Mouse (Mus musculus) CH12.LX (cell line): ENCODE data around the gene Pcolce2. TPM values are rescaled to one million over a fixed set of nuclear protein-coding genes. Genes with fewer than 3 reads are reported as not detected.

Experiments
- DNase-seq: peaks from one replicate; pipeline ENCODE4 v3.0.0-alpha.2; 2013; ENCODE audit errors: extremely low read depth
- H3K27ac ChIP-seq: 2 replicates; pipeline ENCODE4 v1.5.1; 2012; ENCODE audit warnings: low read depth, mild to moderate bottlenecking, control low read depth, moderate library complexity; ENCODE audit not compliant: insufficient read depth
- H3K27me3 ChIP-seq: replicated peaks from 2 replicates; pipeline ENCODE3; 2012; ENCODE audit warnings: inconsistent platforms
- H3K36me3 ChIP-seq, 2 experiments: replicated peaks in 1 of 2; 2 replicates each; pipeline versions ENCODE3 to v1.6.1; 2012; ENCODE audit warnings: inconsistent platforms in 1 of 2, low read length in 1 of 2, mild to moderate bottlenecking in 1 of 2, mixed read lengths in 1 of 2, moderate library complexity in 1 of 2; ENCODE audit not compliant: control insufficient read depth in 1 of 2, insufficient read depth in 1 of 2
- H3K4me1 ChIP-seq, 2 experiments: 2 replicates each; pipeline ENCODE4 v1.6.1; 2012; ENCODE audit warnings: inconsistent platforms in 1 of 2, moderate library complexity in 1 of 2; ENCODE audit not compliant: insufficient read depth in 2 of 2, control insufficient read depth in 1 of 2
- H3K4me2 ChIP-seq: 2 replicates; pipeline ENCODE4 v1.6.1; 2012; ENCODE audit warnings: low read depth, mild to moderate bottlenecking, control low read depth; ENCODE audit not compliant: poor library complexity, insufficient read depth, severe bottlenecking
- H3K4me3 ChIP-seq, 3 experiments: fragments of 150-350 bp in 1 of 3; sonication (generic) in 1 of 3; replicated peaks in 1 of 3; 2 replicates each; pipeline versions ENCODE3 to v1.5.1; 2011 to 2012; ENCODE audit warnings: low read depth in 2 of 3, low read length in 2 of 3, mild to moderate bottlenecking in 2 of 3, moderate library complexity in 2 of 3, control low read depth in 1 of 3, improper control_type of control experiment in 1 of 3, inconsistent platforms in 1 of 3, mixed read lengths in 1 of 3; ENCODE audit not compliant: poor library complexity in 1 of 3
- H3K79me2 ChIP-seq: replicated peaks from 2 replicates; pipeline ENCODE4 v1.6.1; 2012; ENCODE audit warnings: mild to moderate bottlenecking, moderate library complexity; ENCODE audit not compliant: control insufficient read depth, poor library complexity, insufficient read depth, severe bottlenecking; ENCODE audit errors: extremely low read depth
- H3K9ac ChIP-seq: 2 replicates; pipeline ENCODE4 v1.6.1; 2012; ENCODE audit warnings: low read depth, mild to moderate bottlenecking, control low read depth, moderate library complexity; ENCODE audit not compliant: insufficient read depth
- H3K9me3 ChIP-seq: replicated peaks from 2 replicates; pipeline ENCODE3; 2012; ENCODE audit warnings: low read length, inconsistent platforms, mixed read lengths
- CHD1 ChIP-seq: IDR thresholded peaks from 2 replicates; pipeline ENCODE4 v1.6.1; 2012; ENCODE audit warnings: low read depth, low read length, improper control_type of control experiment, inconsistent platforms
- CHD2 ChIP-seq: IDR thresholded peaks from 2 replicates; pipeline ENCODE4 v1.6.1; 2011; ENCODE audit warnings: low read length, improper control_type of control experiment
- CTCF ChIP-seq, 2 experiments: IDR thresholded peaks in 1 of 2; conservative IDR thresholded peaks in 1 of 2; 2 replicates each; pipeline ENCODE4 v1.5.1; 2011 to 2012; ENCODE audit warnings: low read depth in 2 of 2, low read length in 2 of 2, improper control_type of control experiment in 1 of 2, inconsistent platforms in 1 of 2, mild to moderate bottlenecking in 1 of 2, moderate library complexity in 1 of 2
- E2F4 ChIP-seq: IDR thresholded peaks from 2 replicates; pipeline ENCODE4 v1.6.1; 2011; ENCODE audit warnings: low read depth, low read length, improper control_type of control experiment; ENCODE audit not compliant: insufficient replicate concordance
- ELF1 ChIP-seq: IDR thresholded peaks from 2 replicates; pipeline ENCODE4 v1.6.1; 2014; ENCODE audit warnings: low read depth, mild to moderate bottlenecking, inconsistent platforms, low read length, improper control_type of control experiment
- GABPA ChIP-seq: IDR thresholded peaks from 2 replicates; pipeline ENCODE4 v1.6.1; 2012; ENCODE audit warnings: low read depth, low read length, improper control_type of control experiment, inconsistent platforms; ENCODE audit not compliant: insufficient replicate concordance
- HCFC1 ChIP-seq: IDR thresholded peaks from 2 replicates; pipeline ENCODE4 v1.6.1; 2012; ENCODE audit warnings: low read depth, mild to moderate bottlenecking, inconsistent platforms, low read length, improper control_type of control experiment
- IRF4 ChIP-seq: IDR thresholded peaks from 2 replicates; pipeline ENCODE4 v1.6.1; 2014; ENCODE audit warnings: low read depth, mild to moderate bottlenecking, inconsistent platforms, low read length, improper control_type of control experiment
- JUND ChIP-seq: conservative IDR thresholded peaks from 2 replicates; pipeline ENCODE4 v1.6.1; 2011; ENCODE audit warnings: low read depth, low read length, improper control_type of control experiment
- MAFK ChIP-seq: IDR thresholded peaks from 2 replicates; pipeline ENCODE4 v1.6.1; 2011; ENCODE audit warnings: low read length, improper control_type of control experiment; ENCODE audit not compliant: insufficient replicate concordance
- MAX ChIP-seq: IDR thresholded peaks from 2 replicates; pipeline ENCODE4 v1.6.1; 2011; ENCODE audit warnings: low read length, improper control_type of control experiment
- MAZ ChIP-seq: IDR thresholded peaks from 2 replicates; pipeline ENCODE4 v1.6.1; 2012; ENCODE audit warnings: low read depth, mild to moderate bottlenecking, inconsistent platforms, low read length, improper control_type of control experiment, moderate library complexity
- MXI1 ChIP-seq: IDR thresholded peaks from 2 replicates; pipeline ENCODE4 v1.6.1; 2011; ENCODE audit warnings: mild to moderate bottlenecking, low read depth, low read length, improper control_type of control experiment
- MYC ChIP-seq: IDR thresholded peaks from 2 replicates; pipeline ENCODE4 v1.6.1; 2011; ENCODE audit warnings: low read depth, mild to moderate bottlenecking, improper control_type of control experiment, low read length
- NRF1 ChIP-seq: IDR thresholded peaks from 2 replicates; pipeline ENCODE4 v1.6.1; 2014; ENCODE audit warnings: low read depth, mild to moderate bottlenecking, inconsistent platforms, low read length, improper control_type of control experiment, moderate library complexity
- PAX5 ChIP-seq: IDR thresholded peaks from 2 replicates; pipeline ENCODE4 v1.6.1; 2012; ENCODE audit warnings: low read length, inconsistent platforms, mixed read lengths
- POLR2A ChIP-seq: IDR thresholded peaks from 2 replicates; pipeline ENCODE4 v1.6.1; 2011; ENCODE audit warnings: low read depth, mild to moderate bottlenecking, improper control_type of control experiment, low read length
- RAD21 ChIP-seq: IDR thresholded peaks from 2 replicates; pipeline ENCODE4 v1.6.1; 2011; ENCODE audit warnings: low read depth, mild to moderate bottlenecking, low read length, improper control_type of control experiment, moderate library complexity
- RCOR1 ChIP-seq: conservative IDR thresholded peaks from 2 replicates; pipeline ENCODE4 v1.6.1; 2012; ENCODE audit warnings: low read depth, mild to moderate bottlenecking, inconsistent platforms, low read length, improper control_type of control experiment
- SIN3A ChIP-seq: IDR thresholded peaks from 2 replicates; pipeline ENCODE4 v1.6.1; 2012; ENCODE audit warnings: low read length, improper control_type of control experiment, inconsistent platforms
- SMC3 ChIP-seq: IDR thresholded peaks from 2 replicates; pipeline ENCODE4 v1.6.1; 2011; ENCODE audit warnings: low read depth, low read length, improper control_type of control experiment
- TCF12 ChIP-seq: IDR thresholded peaks from 2 replicates; pipeline ENCODE4 v1.6.1; 2014; ENCODE audit warnings: low read depth, mild to moderate bottlenecking, inconsistent platforms, low read length, improper control_type of control experiment
- UBTF ChIP-seq: IDR thresholded peaks from 2 replicates; pipeline ENCODE4 v1.6.1; 2012; ENCODE audit warnings: low read depth, mild to moderate bottlenecking, inconsistent platforms, low read length, improper control_type of control experiment, moderate library complexity
- USF2 ChIP-seq: conservative IDR thresholded peaks from 2 replicates; pipeline ENCODE4 v1.6.1; 2011; ENCODE audit warnings: low read depth, low read length, improper control_type of control experiment
- ZC3H11A ChIP-seq: IDR thresholded peaks from 2 replicates; pipeline ENCODE4 v1.6.1; 2012; ENCODE audit warnings: low read depth, mild to moderate bottlenecking, inconsistent platforms, low read length, improper control_type of control experiment
- ZKSCAN1 ChIP-seq: IDR thresholded peaks from 2 replicates; pipeline ENCODE4 v1.6.1; 2012; ENCODE audit warnings: low read depth, inconsistent platforms, low read length, improper control_type of control experiment, borderline replicate concordance
- ZMIZ1 ChIP-seq: IDR thresholded peaks from 2 replicates; pipeline ENCODE4 v1.6.1; 2012; ENCODE audit warnings: low read depth, mild to moderate bottlenecking, inconsistent platforms, low read length, improper control_type of control experiment
- dilution Hi-C: fragments of 300-500 bp; cut with MboI; formaldehyde crosslinking; loops from 2 replicates; pipeline ENCODE4 v1.14.3; 2020; ENCODE audit warnings: low sequenced_read_pairs; ENCODE audit not compliant: extremely low pct_unique_long_range_greater_than_20kb, extremely low pct_ligation_motif_present
- in situ Hi-C: fragments of 300-500 bp; cut with MboI; formaldehyde crosslinking; loops from 3 replicates; pipeline ENCODE4 v1.14.3; 2019; ENCODE audit warnings: low sequenced_read_pairs, low pct_ligation_motif_present, low pct_unique_long_range_greater_than_20kb, mixed read lengths
- polyA plus RNA-seq: library from polyadenylated mRNA; unstranded; fragments of >175 nt; gene quantifications from 2 replicates; pipeline ENCODE4 v1.2.1, GENCODE M21; 2012; ENCODE audit warnings: low read depth; ENCODE audit not compliant: insufficient read length
- total RNA-seq, 2 experiments: library from RNA; depleted of rRNA; stranded (reverse); fragments of 300-350 nt in 1 of 2; fragments of >200 nt in 1 of 2; gene quantifications; 2 replicates each; pipeline ENCODE4 v1.2.3; 2012 to 2014

Pcolce2 gene
- total and polyA plus RNA-seq, 3 experiments, result 0.04 TPM; not detected in 2

DNA sequence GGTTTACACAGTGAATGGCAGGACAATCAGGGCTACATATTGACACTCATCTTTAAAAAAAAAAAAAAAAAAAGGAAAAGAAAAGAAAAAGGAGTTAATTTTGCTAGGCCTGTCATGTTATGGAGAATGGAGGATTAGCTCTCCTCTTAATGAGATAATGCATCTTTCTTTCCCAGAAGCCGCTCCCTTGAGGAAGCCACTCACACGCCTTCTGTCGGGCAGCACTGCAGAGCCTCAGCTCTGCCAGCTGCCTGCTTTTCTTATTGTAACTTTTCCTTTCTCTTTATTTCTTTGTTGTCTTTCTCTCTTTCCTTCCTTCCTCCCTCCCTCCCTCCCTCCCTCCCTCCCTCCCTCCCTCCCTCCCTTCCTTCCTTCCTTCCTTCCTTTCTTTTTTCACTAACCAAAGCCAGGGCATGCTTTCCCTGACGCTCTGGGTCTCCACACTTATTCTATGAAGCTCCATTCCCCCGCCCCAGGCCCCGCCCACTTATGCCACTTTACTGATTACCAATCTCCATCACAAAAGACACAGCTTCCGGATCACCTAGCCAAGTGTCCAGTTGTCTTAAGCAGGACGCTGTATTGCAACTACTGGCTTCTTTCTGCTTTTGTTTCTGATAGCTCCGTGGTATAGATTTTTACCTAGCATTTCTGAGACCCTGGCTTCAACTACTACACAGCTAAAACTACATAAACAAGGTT lies 23.8 kb upstream of the Pcolce2 start:
- peaks cover 0 to 6% of the 10 kb centered on the region in 2 experiments; a peak in 1 of 4 replicates for H3K4me1 ChIP-seq
- no peak overlapping the region for H3K4me3 ChIP-seq
- dilution Hi-C loops, result no loop called here
- H3K27ac ChIP-seq, result no peak overlapping the region
- H3K79me2 ChIP-seq, result no peaks in the 10 kb centered on the region
- no peak overlapping the region for H3K9ac ChIP-seq
- TF ChIP-seq RAD21, result no peak
- TF ChIP-seq GABPA, result no peak
- TF ChIP-seq MAX, result no peak
- TF ChIP-seq IRF4, result no peak
- no peak for TF ChIP-seq MYC
- TF ChIP-seq UBTF, result no peak
- no peak for TF ChIP-seq MAZ
- no peak for TF ChIP-seq USF2
- no peak for TF ChIP-seq CHD1
- no peak for TF ChIP-seq ZC3H11A
- no peak for TF ChIP-seq JUND
- TF ChIP-seq ELF1, result no peak
- no peak for TF ChIP-seq E2F4
- no peak for TF ChIP-seq SMC3
- TF ChIP-seq MAFK, result no peak
- no peak for TF ChIP-seq ZKSCAN1
- no peak for TF ChIP-seq CTCF (conservative IDR thresholded peaks at IDR 0.05 in 1 of 2, IDR thresholded peaks at IDR 0.05 in 1 of 2; ENCODE audit: low read depth in 2 of 2, low read length in 2 of 2)
- no peak for TF ChIP-seq NRF1
- TF ChIP-seq ZMIZ1, result no peak
- no peak for TF ChIP-seq RCOR1
- TF ChIP-seq, all 38 proteins: peak for 0
- H3K9me3 ChIP-seq, result no peaks in the 10 kb centered on the region
- in situ Hi-C loops, result no loop called here
- no peaks in the 10 kb centered on the region for H3K27me3 ChIP-seq
- peak overlapping the region; percentile 83 for H3K4me2 ChIP-seq
- no peaks in the 10 kb centered on the region for H3K36me3 ChIP-seq
- no peak for DNase-seq

DNA sequence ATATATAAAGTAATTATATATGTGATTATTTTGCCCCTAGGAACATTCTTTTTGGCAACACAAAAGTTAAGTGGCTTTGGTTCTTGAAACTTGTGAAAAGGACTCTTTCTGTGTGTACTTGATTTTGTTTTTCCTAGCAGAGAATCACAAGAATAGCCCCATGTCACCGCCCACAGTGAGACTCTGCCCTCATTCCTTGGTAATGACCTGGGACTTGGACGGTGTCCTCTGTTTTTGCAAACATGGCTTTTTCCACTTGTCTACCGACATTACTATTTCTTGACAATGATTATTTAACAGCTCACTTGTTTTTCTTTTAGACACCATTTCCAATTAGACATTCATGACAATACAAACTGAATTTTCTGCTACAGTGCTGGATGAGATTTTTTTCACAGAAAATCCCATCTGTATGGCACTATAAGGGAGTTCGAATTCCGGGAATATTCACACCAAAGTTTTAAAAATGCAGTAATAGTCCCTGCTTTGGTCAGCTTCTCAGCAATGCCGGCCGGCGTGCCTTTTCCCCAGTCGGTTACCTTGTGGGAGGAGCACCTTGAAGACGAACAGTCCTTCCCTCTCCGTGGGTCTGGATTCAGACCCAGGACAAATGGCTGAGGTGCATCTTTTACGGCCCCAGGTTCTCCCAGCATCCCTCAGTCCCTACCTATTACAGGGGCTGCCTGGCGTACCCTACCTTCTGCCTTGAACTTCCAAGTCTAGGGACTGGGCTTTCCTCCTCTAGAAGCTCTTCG lies 22.4 kb upstream of the Pcolce2 start:
- in situ Hi-C loops, result no loop called here
- dilution Hi-C loops, result no loop called here

More for the DNA sequence above, 22.4 kb upstream of the Pcolce2 start:
- no peak overlapping the region for H3K27ac ChIP-seq
- TF ChIP-seq SIN3A (no peak), MXI1 (no peak), MAZ (no peak), CHD2 (no peak), USF2 (no peak), MYC (no peak), SMC3 (no peak), RAD21 (no peak), HCFC1 (no peak), JUND (no peak), PAX5 (no peak), TCF12 (no peak), IRF4 (no peak), ELF1 (no peak), POLR2A (no peak), NRF1 (no peak), UBTF (no peak)
- TF ChIP-seq, all 38 proteins: peak for 0
- H3K36me3 ChIP-seq, result no peaks in the 10 kb centered on the region
- H3K4me2 ChIP-seq, result peak overlapping the region; percentile 11; the same call in 1 of the 2 replicates
- H3K27me3 ChIP-seq, result no peaks in the 10 kb centered on the region
- no peak overlapping the region for H3K4me3 ChIP-seq
- H3K9me3 ChIP-seq, result no peaks in the 10 kb centered on the region
- no peak overlapping the region for H3K9ac ChIP-seq
- DNase-seq, result no peak
- H3K4me1 ChIP-seq, result peaks cover 0 to 1% of the 10 kb centered on the region in 2 experiments; a peak in 1 of 4 replicates
- H3K79me2 ChIP-seq, result no peaks in the 10 kb centered on the region
